Mouse (Mus musculus): ENCODE measurements around the gene Rita1. TPM values are rescaled to one million over a fixed set of nuclear protein-coding genes. Genes with fewer than 3 reads are reported as not detected.

Rita1 gene
- polyA plus RNA-seq, 1 experiment from 2014 or later = 14.3 TPM

- H3K4me1 ChIP-seq (replicated peaks; ENCODE audit: insufficient read depth, low read length) = 0 out of 2 replicates have a peak, but pooled peaks cover 3% of the 10 kb centered on the region
- H3K27me3 ChIP-seq (ENCODE audit: insufficient read depth, low read length) = no peaks in the 10 kb centered on the region
- ATAC-seq (replicated peaks; ENCODE audit: low FRiP score, low read depth) = peak; percentile 36; the same call in 1 of the 2 replicates
- no peak overlapping the region for H3K9ac ChIP-seq (ENCODE audit: low read depth, low read length)
- TF ChIP-seq CTCF (IDR thresholded peaks at IDR 0.05; ENCODE audit: low read depth) = peak; percentile 76
- no peak overlapping the region for H3K4me3 ChIP-seq (replicated peaks; ENCODE audit: low read depth, low read length)
- no peak overlapping the region for H3K4me2 ChIP-seq (ENCODE audit: low read length)
- H3K9me3 ChIP-seq (replicated peaks; ENCODE audit: low read length) = no peaks in the 10 kb centered on the region
- no peaks in the 10 kb centered on the region for H3K36me3 ChIP-seq (ENCODE audit: insufficient read depth, low read length)
- 59% methylated on average over 11 of the region's 11 CpGs for WGBS
- H3K27ac ChIP-seq = no peak overlapping the region
- DNase-seq (ENCODE audit: low spot score) = peak; percentile 64
These were observed 11.3 kb downstream of the Rita1 start for GRCm38 (mm10) chr5:120600946-120601668.

- no peaks in the 10 kb centered on the region for H3K9me3 ChIP-seq (replicated peaks; ENCODE audit: low read length)
- no peak overlapping the region for H3K4me2 ChIP-seq (ENCODE audit: low read length)
- TF ChIP-seq CTCF (IDR thresholded peaks at IDR 0.05; ENCODE audit: low read depth) = no peak
- no peaks in the 10 kb centered on the region for H3K27me3 ChIP-seq (ENCODE audit: insufficient read depth, low read length)
- no peak overlapping the region for H3K4me3 ChIP-seq (replicated peaks; ENCODE audit: low read depth, low read length)
- no peak overlapping the region for H3K9ac ChIP-seq (ENCODE audit: low read depth, low read length)
- H3K4me1 ChIP-seq (replicated peaks; ENCODE audit: insufficient read depth, low read length) = no peaks in the 10 kb centered on the region
- ATAC-seq (replicated peaks; ENCODE audit: low FRiP score, low read depth) (no peak), DNase-seq (ENCODE audit: low spot score) (no peak)
- H3K36me3 ChIP-seq (ENCODE audit: insufficient read depth, low read length) = no peaks in the 10 kb centered on the region
- 89% methylated on average over 6 of the region's 6 CpGs for WGBS
- no peak overlapping the region for H3K27ac ChIP-seq
These were observed 12.8 kb downstream of the Rita1 start for GRCm38 (mm10) chr5:120599625-120600024.

GRCm38 (mm10) chr5:120594485-120594884 lies 17.9 kb downstream of the Rita1 start:
- no peak for TF ChIP-seq CTCF (IDR thresholded peaks at IDR 0.05; ENCODE audit: low read depth)
- H3K4me2 ChIP-seq (ENCODE audit: low read length) = no peak overlapping the region
- H3K9me3 ChIP-seq (replicated peaks; ENCODE audit: low read length) = no peaks in the 10 kb centered on the region
- ATAC-seq (replicated peaks; ENCODE audit: low FRiP score, low read depth) (peak; percentile 68), DNase-seq (ENCODE audit: low spot score) (no peak)
- no peaks in the 10 kb centered on the region for H3K4me1 ChIP-seq (replicated peaks; ENCODE audit: insufficient read depth, low read length)
- no peaks in the 10 kb centered on the region for H3K27me3 ChIP-seq (ENCODE audit: insufficient read depth, low read length)
- H3K9ac ChIP-seq (ENCODE audit: low read depth, low read length) = no peak overlapping the region
- no peak overlapping the region for H3K4me3 ChIP-seq (replicated peaks; ENCODE audit: low read depth, low read length)
- H3K27ac ChIP-seq = no peak overlapping the region
- no peaks in the 10 kb centered on the region for H3K36me3 ChIP-seq (ENCODE audit: insufficient read depth, low read length)
- 82% methylated on average over 6 of the region's 6 CpGs for WGBS

- H3K27ac ChIP-seq = no peak overlapping the region
- no peaks in the 10 kb centered on the region for H3K9me3 ChIP-seq (replicated peaks; ENCODE audit: low read length)
- no peak overlapping the region for H3K4me2 ChIP-seq (ENCODE audit: low read length)
- DNase-seq (ENCODE audit: low spot score) = no peak
- H3K27me3 ChIP-seq (ENCODE audit: insufficient read depth, low read length) = no peaks in the 10 kb centered on the region
- no peak overlapping the region for H3K9ac ChIP-seq (ENCODE audit: low read depth, low read length)
- no peak for ATAC-seq (replicated peaks; ENCODE audit: low FRiP score, low read depth)
- peak; percentile 56 for TF ChIP-seq CTCF (IDR thresholded peaks at IDR 0.05; ENCODE audit: low read depth)
- no peak overlapping the region for H3K4me3 ChIP-seq (replicated peaks; ENCODE audit: low read depth, low read length)
- H3K4me1 ChIP-seq (replicated peaks; ENCODE audit: insufficient read depth, low read length) = no peaks in the 10 kb centered on the region
- no peaks in the 10 kb centered on the region for H3K36me3 ChIP-seq (ENCODE audit: insufficient read depth, low read length)
- 72% methylated on average over 7 of the region's 7 CpGs for WGBS
These were observed 20.2 kb downstream of the Rita1 start for GRCm38 (mm10) chr5:120592141-120592540.

GRCm38 (mm10) chr5:120590356-120591010 lies 21.9 kb downstream of the Rita1 start:
- Histone ChIP-seq H3K27me3 (ENCODE audit: insufficient read depth, low read length) (no peaks in the 10 kb centered on the region), H3K27ac (no peak overlapping the region), H3K9ac (ENCODE audit: low read depth, low read length) (no peak overlapping the region), H3K9me3 (replicated peaks; ENCODE audit: low read length) (no peaks in the 10 kb centered on the region), H3K4me2 (ENCODE audit: low read length) (no peak overlapping the region), H3K4me1 (replicated peaks; ENCODE audit: insufficient read depth, low read length) (peaks cover 7% of the 10 kb centered on the region; the same call in 1 of the 2 replicates), H3K36me3 (ENCODE audit: insufficient read depth, low read length) (no peaks in the 10 kb centered on the region), H3K4me3 (replicated peaks; ENCODE audit: low read depth, low read length) (no peak overlapping the region)
- 77% methylated on average over 16 of the region's 16 CpGs for WGBS
- no peak for ATAC-seq (replicated peaks; ENCODE audit: low FRiP score, low read depth)
- DNase-seq (ENCODE audit: low spot score) = no peak
- peak; percentile 64 for TF ChIP-seq CTCF (IDR thresholded peaks at IDR 0.05; ENCODE audit: low read depth)

- WGBS = 0% methylated on average over 35 of the region's 35 CpGs
- Histone ChIP-seq H3K4me2 (ENCODE audit: low read length) (peak within 1 kb of the TSS; percentile 93), H3K9me3 (replicated peaks; ENCODE audit: low read length) (no peaks in the 10 kb centered on the region), H3K4me1 (replicated peaks; ENCODE audit: insufficient read depth, low read length) (peaks cover 7% of the 10 kb centered on the region; the same call in 1 of the 2 replicates), H3K27me3 (ENCODE audit: insufficient read depth, low read length) (no peaks in the 10 kb centered on the region), H3K9ac (ENCODE audit: low read depth, low read length) (peak within 1 kb of the TSS; percentile 87), H3K36me3 (ENCODE audit: insufficient read depth, low read length) (peaks cover 11% of the 10 kb centered on the region; the same call in 1 of the 2 replicates), H3K4me3 (replicated peaks; ENCODE audit: low read depth, low read length) (peak within 1 kb of the TSS; percentile 89), H3K27ac (peak within 1 kb of the TSS; percentile 78)
- DNase-seq (ENCODE audit: low spot score) (peak; percentile 100), ATAC-seq (replicated peaks; ENCODE audit: low FRiP score, low read depth) (peak; percentile 95)
- TF ChIP-seq CTCF (IDR thresholded peaks at IDR 0.05; ENCODE audit: low read depth) = peak; percentile 23; the same call in 1 of the 2 replicates
These were observed 23.8 kb downstream of the Rita1 start, which contains the start of the genes Tpcn1 and Iqcd for GRCm38 (mm10) chr5:120588569-120589094. TSS of gene Tpcn1 (minus strand) at chr5:120588673. TSS of gene Iqcd (plus strand) at chr5:120589016.
